Mouse (Mus musculus): Measurements from ENCODE around the gene Lrrc4b. TPM values are rescaled to one million over a fixed set of nuclear protein-coding genes. Genes with fewer than 3 reads are reported as not detected.

The Lrrc4b gene
- polyA plus RNA-seq (2012; rRNA removed) = 1.1 and 1.3 TPM in 2 replicates

DNA sequence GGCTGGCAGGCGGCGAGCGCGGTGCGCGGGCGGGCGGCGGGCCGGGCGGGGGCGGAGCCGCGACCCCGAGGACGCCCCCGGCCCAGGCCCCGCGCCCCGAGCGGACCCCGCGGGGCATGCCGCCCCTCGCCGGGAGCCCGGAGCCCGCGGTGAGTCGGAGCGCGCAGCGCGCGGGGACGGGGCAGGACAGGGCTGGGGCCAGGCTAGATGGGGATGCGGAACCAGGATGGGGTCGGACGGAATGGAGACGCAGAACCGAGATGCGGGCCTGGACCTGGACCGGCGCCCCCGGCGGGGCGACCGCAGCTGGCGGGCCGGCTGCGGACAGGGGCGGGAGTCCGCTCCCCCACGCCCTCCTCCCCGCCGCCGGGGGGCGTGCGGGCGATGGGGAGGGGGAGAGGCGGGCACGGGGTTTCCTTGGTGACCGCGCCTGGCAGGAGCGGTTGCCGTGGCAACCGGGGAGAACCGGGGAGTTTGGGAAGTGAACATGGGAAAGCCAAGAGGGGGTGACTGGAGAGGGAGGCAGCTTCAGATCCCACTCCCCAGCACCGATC lies at the start of gene Lrrc4b:
Gene Lrrc4b, plus strand, starts transcription at position 51 of the 554 bp plus-strand sequence.
- DNase-seq (ENCODE audit: low read depth) = no peak

DNA sequence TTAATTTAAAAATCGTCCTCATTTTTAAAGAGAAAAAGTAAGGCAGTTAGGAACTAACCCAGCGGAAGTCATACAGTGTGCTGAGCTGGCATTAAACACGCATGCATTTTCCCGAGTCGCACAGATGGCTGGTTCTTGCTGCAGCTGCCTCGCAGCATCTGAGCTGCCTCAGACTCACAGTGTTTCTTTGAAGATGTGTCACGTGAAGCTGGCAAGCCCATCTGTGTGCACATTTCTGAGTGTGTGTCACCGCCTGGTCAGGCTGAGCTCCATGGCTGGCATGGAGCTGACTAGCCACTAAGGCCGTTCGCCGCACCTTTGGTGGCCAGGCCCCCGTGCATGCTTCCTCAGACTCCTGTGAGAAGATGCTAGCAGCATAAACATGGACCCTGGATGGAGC lies 46.3 kb upstream of the Lrrc4b start:
- no peak for DNase-seq (ENCODE audit: low read depth)

DNA sequence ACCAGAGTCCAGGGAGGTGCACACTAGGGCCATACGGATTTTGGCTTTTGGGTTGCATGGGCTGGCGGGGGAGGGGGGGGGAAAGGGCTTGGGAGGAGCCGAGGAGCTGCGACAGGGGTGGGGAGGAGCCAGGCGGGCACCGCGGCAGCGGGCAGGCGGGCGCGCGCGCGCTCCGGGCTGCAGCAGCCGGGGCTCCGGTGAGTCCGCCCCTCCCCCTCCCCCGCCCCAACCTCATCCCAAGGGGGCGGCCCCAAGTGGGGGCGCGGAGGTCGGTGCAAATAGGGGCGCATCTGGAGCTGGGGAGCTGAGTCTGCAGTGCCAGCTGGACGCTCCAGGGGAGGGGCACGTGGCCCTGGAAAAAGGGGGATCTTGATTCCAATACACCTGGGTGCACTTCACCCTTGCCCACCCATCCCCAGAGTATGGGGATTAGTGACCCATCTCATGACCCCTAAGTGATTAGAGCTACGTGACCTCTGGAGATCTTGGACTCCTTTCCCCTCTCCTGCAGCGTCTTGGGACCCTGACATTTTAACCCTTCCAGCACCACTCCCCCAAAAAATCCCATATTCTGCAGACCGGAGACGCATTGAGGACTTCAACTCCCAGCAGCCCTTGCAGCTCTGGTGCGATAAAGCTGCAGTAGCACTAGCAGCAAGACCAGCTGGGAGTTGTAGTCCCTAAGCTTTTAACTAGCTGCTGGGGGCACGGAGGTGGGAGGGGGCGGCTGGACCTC lies 44.7 kb upstream of the Lrrc4b start, which contains the start of gene Syt3:
Gene Syt3, plus strand, starts transcription at position 123 of the 736 bp plus-strand sequence.
- no peak for DNase-seq (ENCODE audit: low read depth)

DNA sequence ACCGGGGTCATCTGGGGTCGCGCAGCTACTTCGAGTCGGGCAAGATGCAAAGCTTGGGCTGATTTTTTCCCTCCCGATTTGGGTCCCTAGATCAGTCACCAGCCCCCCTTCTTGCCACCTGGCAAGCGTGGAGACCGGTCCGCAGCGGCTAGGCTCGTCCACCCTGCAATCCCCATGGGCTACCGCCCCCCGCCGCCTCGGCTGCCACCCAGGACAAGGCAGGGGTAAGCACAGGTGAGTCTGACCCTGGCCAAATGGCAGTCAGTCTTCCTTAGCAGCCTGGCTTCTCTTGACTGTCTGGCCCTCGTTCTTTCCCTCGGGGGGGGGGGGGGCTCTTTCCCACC lies 44.1 kb upstream of the Lrrc4b start:
- DNase-seq (ENCODE audit: low read depth) = no peak

DNA sequence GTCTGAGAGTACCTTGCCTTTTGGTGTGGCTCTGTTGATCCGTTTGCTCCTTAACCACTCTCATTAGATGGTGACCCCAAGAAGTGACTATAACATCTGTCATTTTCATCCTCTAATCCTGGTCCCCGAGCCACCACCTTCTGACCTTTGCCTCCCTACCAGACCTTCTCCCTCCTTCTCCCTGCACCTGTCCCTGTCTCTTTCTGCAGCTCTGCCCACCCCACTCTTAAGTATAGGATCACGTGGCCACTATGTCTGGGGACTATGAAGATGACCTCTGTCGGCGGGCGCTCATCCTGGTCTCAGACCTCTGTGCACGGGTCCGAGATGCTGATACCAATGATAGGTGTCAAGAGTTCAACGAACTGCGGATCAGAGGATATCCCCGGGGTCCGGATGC lies 43.1 kb upstream of the Lrrc4b start, which contains the start of gene 1700008O03Rik:
Gene 1700008O03Rik, minus strand, starts transcription at position 101 of the 400 bp plus-strand sequence.
- no peak for DNase-seq (ENCODE audit: low read depth)

DNA sequence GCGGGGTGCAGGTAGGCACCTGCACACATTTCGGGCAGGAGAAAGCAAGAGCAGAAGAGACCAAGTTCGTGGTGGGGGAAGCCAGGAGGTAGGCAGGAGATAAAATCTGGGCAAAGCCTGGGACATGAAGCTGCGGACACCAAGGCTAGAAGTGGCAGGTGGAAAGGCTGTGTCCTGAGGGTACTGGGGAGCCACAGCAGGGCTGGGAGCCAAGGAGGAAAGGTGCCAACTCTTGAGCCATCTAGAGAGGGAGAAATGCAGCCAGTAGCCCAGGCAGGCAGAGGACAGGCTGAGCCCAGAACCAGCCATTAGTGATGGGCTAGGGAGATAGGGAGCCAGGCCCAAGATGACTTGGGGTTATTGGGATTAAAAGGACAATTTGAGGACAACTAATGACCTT lies 37.0 kb upstream of the Lrrc4b start:
- peak; percentile 16 for DNase-seq (ENCODE audit: low read depth)

DNA sequence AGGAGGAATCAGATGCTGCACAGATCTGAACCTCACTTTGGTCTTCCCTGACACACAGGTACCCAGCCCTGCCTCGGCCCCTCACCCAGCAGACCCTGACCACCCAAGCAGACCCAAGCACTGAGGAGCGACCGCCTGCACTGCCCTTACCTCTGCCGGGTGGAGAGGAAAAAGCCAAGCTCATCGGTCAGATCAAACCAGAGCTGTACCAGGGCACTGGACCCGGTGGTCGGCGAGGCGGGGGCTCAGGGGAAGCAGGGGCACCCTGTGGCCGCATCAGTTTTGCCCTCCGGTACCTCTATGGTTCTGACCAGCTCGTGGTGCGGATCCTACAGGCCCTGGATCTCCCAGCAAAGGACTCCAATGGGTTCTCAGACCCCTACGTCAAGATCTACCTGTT lies 36.5 kb upstream of the Lrrc4b start:
- no peak for DNase-seq (ENCODE audit: low read depth)

DNA sequence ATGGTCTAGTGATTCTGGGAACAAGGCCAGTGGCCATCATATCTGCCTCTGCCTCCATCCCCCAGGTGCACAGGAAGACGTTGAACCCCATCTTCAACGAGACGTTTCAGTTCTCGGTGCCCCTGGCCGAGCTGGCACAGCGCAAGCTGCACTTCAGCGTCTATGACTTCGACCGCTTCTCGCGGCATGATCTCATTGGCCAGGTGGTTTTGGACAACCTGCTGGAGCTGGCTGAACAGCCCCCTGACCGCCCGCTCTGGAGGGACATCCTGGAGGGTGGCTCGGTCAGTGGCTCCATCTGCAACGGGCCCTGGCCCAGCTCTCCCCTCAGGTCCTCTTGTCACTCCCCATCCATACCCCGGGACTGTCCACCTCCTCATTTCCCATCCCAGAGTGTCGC lies 35.5 kb upstream of the Lrrc4b start:
- no peak for DNase-seq (ENCODE audit: low read depth)

DNA sequence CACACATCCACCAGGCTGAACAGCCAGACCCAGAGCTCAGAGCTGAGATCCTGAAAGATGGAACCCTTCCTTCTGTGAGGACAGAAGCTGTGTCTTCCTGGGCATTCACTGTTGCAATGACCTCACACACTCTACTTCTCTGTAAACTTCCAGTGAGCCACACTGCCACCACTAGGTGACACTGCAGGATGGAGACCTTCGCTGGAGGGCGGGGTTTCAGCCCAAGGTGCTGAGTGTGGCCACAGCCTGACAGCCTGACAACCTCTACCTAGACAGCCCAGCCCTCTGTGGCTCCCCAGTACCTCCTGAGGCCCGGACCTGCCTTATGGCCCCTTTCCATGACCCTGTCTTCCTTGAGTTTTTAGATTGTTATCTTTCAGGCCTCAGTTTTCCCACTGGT lies 30.2 kb upstream of the Lrrc4b start:
- DNase-seq (ENCODE audit: low read depth) = no peak

DNA sequence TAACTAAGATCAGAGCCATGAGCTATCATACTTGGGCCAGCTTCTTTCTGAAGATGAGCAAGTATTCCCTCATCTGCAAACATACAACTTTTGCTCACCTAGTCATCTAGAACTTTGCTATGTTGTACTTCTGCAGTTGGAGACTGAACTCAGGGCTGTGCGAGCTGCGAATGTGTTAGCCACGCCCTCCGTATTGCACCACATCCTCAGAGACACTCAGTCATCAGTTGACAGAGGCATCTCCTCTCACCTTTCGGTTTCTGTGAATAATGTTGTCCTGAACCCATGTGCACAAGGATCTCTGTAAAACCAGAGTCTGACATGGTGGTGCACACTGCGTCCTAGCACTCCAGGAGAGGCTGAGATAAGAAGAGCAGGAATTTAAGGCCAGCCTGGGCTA lies 27.1 kb upstream of the Lrrc4b start:
- DNase-seq (ENCODE audit: low read depth) = no peak

DNA sequence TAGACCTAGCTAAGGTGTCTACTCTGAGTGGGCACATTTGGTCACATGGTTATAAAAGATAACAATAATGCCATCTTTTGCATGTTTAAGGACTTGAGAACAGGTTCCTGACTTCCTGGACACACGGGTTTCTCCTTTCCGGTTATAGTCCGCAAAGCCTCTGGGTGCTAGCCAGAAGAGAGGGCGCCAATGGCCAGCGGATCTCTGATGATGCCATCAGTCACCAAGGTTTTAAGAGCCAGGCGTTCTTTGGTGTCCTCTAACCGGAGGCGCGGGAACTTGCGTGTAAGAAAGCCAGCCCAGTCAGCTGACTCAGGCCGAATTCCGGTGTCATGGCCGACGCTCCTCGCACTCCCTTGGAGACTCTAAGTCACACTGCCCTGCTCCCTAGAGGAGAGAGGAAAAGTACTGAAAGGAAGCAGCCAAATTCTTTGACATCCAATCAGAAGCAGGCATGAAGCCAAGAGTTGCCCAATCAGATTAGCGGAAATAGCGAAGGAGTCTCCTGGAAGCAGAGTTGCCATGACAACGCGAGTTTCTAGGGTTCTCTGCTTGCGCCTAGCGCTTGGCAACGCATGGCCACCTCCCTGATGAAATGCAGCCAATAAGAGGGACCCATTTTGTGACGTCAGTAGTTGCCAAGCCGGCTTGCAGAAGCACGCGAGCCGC lies 23.3 kb upstream of the Lrrc4b start:
- DNase-seq (ENCODE audit: low read depth) = peak; percentile 13

DNA sequence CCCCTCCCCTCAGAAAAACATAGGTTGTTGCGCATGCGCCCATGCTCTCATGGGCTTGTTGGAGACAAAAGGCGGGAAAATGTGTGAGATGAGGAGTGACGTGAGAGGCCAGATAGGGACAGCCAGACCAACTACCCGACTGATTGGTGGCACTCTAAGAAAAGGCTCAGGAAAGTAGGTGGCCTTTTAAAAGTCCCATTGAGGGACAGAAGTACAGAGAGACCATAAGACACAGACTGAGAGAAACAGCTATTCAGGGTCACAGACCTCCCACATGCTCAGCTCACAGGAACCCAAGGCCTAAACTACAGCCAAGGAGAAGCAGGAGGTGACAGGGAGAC lies 22.8 kb upstream of the Lrrc4b start:
- no peak for DNase-seq (ENCODE audit: low read depth)

DNA sequence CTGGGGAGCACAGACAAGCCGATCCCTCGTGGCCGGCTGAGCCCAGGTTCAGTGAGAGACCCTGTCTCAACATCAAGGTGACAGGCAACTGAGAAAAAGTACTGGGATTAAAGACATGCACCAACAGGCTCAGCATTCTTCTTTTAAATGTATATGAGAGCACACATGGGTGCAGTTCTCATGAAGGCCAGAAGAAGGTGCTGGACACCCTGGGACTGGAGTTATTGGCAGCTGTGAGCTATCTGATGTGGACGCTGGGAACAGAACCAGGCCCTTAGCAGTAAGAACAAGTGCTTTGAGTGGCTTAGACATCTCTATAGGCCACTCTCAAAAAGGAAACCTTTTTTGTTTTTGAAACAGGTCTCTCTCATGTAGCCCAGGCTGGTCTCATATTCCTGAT lies 17.7 kb upstream of the Lrrc4b start:
- no peak for DNase-seq (ENCODE audit: low read depth)

DNA sequence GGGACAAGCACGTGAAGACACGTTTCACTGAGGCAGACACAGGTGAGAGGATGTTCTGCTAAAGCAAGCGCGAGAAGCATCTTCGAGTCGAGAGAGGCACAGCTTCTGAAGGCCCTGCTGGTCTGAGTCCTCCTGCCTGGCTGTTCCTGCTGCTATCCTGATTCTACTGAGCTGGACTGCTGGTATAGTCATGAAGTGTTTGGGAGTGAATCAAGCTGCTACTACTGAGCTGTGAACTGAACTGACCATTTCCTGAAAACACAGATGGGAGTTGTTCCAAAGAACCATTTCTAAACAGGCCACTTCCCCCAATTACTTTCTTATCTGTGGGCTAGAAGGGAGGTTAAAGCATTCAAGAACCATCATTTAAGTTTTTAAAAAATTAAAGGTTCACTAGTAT lies 15.5 kb upstream of the Lrrc4b start:
- no peak for DNase-seq (ENCODE audit: low read depth)

DNA sequence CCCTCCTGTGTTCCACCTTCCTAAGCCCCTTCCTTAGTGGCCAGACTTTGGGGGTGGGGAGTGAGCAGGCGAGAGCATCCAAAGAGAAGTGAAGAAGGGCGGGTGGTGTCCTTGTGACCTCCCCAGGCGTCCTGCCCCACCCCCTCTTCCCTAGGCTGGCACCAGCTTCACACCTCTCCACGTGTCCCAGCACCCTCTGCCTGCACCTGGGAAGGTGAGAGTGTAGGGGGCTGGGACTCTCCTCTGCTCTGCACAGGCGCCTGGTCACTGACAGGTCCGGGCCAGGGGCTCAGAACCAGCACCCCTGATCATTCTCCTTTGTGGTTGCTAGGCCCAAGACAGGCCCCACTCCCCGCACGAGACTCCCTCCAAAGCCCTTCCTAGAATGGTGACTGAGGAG lies 1.2 kb upstream of the Lrrc4b start:
- DNase-seq (ENCODE audit: low read depth) = no peak

DNA sequence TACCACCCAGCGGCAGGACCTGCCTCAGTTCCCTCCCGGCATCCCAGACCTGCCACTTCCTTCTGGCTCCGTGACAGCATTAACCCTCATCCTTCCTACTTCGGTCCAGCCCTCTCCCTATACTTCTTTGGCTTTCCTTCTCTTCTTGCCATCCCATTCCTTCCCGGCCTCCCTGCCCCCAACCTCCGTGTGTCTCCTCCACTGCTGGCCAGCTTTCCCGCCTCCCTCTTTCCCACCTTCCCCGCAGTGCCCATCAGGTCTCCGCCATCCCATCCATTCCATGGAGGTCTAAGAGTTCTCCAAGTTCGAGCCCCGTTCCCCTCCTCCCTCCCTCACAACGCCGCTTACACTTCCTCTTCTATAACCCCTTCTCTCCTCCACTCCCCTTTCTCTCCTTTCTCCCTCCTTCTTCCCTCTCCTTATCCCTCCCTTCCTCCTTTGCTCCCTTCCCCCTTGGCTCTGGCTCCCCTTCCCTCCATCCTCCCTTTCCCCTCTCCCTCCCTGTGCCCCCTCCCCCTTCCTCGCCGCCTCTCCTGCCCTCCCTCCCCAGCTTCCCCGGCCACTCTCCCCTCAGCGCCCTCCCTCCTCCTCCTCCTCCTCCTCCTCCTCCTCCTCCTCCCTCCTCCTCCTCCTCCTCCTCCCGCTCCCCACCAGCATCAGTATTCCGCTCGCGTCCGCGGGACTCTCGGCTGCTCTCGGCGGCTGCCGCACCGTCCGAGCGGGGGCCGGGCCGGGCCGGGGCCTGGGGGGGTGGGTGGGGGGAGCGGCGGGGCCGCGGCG lies 457 bp upstream of the Lrrc4b start:
- DNase-seq (ENCODE audit: low read depth) = no peak

DNA sequence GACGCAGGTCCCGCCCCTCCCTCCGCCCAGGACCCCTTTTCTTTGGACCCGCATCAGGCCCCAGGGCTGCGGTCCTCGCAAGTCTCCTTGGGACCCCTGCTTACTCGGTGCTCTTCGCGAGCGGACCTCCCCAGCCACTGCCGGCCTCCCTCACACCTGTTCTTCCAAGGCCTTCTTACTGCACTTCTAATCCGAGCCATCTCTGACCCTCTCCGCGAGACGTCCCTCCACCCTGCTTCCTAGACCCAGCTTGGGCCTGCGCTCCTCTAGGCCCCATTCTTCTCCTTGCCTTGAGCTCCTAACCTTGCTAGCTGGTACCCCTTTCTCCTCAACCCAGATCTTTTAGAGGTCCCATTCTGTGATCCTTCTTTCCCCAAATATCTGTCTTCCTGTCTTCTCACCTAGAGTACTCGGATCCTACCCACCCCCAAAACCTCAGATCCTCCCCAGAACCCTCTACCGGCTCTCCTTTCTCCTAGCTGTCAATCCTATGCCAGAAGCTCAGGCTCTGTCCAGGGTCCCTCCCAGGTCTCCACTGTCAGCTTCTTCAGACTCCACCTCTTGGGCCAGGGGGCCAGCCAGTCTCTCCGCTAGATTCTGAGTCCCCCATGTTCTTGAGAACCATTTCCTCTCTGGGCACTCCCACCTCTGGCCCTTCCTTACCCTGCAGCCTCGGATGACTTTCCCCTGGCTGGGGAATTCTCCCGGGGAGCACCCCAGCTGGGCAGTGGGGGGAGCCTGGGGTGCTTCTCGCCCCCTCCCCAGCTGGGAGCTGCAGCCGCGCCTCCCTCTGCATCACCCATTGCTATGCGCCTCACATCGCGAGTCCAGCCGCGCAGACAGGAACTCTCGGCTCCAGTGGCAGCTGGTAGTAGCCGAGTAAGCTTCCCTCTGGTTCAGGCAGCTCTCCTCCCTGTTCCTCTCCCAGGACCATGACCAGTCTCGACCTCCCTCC lies 993 bp downstream of the Lrrc4b start:
- DNase-seq (ENCODE audit: low read depth) = no peak

DNA sequence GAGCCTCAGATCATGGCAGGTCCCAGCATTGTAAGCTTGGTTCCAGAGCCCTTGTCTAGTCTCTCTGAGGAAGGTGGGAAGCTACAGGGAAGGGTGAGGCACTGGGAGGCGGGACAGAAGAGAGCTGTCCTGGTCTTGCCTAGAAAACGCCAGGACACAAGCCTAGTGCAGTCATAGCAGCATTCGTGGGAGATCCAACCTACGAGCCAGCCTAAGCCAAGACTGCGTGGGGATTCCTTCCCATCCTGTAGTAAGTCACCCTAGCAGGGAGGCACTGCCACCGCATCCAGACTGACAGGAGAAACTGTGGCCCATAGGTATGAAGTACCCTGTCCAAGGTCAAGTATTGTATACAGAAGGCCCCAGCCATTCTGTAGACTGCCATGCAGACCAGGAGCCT lies 3.7 kb downstream of the Lrrc4b start:
- no peak for DNase-seq (ENCODE audit: low read depth)

DNA sequence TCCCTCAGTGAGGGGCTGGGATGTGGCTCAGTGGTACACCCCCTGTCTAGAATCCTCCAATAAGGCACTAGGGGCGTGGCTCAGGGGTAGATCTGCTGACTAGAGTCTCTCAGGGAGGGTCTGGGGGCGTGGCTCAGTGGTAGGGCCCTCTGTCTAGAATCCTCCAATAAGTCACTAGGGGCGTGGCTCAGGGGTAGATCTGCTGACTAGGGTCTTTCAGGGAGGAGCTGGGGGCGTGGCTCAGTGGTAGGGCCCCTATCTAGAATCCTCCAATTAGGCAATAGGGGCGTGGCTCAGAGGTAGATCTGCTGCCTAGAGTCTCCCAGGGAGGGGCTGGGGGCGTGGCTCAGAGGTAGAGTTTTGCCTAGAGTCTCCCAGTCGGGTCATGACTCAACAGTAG lies 4.6 kb downstream of the Lrrc4b start:
- DNase-seq (ENCODE audit: low read depth) = no peak

DNA sequence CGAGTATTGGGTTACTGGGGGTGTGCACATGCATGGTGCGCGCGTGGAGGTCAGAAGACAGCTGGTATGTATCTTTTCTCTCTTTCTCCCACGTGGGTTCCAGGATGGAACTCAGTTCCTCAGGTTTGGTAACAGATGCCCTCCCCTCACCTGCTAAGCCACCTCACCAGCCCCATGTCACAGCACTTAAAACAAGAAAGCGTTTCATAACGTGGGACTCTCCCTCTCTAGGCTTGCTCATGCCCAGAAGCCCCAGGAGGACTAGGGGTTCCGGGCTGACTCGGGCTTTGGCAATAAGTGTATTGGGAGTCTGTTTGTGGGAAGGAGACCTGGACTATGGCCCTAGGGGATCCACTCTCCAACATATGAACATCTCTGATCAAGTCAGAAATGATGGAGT lies 5.3 kb downstream of the Lrrc4b start:
- DNase-seq (ENCODE audit: low read depth) = no peak

DNA sequence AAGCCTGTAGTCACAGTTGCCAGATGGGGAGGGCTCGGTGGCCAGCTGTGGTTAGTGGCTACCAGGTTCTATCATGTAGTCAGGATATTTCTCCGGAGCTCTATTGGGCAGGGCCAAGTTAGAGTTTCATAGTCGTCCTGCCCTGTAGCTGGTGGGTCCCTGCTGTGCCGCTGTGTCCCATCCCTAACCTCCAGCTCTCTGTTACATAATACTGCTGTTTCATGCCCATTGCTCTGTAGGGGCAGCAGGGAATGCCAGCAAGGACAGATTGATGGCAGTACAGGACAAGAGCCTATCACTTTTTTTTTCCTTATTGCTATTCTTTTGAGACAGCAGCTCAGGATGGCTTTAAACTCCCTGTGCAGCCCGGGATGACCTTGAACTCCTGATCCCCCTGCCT lies 7.0 kb downstream of the Lrrc4b start:
- no peak for DNase-seq (ENCODE audit: low read depth)

All from gonadal fat pad, adult 2 months (tissue).